Mouse (Mus musculus) embryonic fibroblast, embryonic 13.5 days (primary cell): ENCODE measurements around the gene Rcvrn. TPM values are rescaled to one million over a fixed set of nuclear protein-coding genes. Genes with fewer than 3 reads are reported as not detected.

Experiments used
- H3K27ac ChIP-seq: 2 replicates; pipeline ENCODE4 v1.5.1; 2012; ENCODE audit warnings: low read length, control low read depth, inconsistent platforms; ENCODE audit not compliant: insufficient read depth
- H3K4me1 ChIP-seq: 2 replicates; pipeline ENCODE4 v1.6.1; 2011; ENCODE audit warnings: low read length; ENCODE audit not compliant: control insufficient read depth, insufficient read depth
- H3K4me3 ChIP-seq: 2 replicates; pipeline ENCODE4 v1.5.1; 2011; ENCODE audit warnings: mild to moderate bottlenecking, control low read depth, low read length; ENCODE audit not compliant: insufficient read depth
- CTCF ChIP-seq: IDR thresholded peaks from 2 replicates; pipeline ENCODE4 v1.5.1; 2011; ENCODE audit warnings: mild to moderate bottlenecking, control low read depth, low read length, moderate library complexity, borderline replicate concordance; ENCODE audit not compliant: insufficient read depth
- POLR2A ChIP-seq: IDR thresholded peaks from 2 replicates; pipeline ENCODE4 v1.6.1; 2011; ENCODE audit warnings: low read depth, mild to moderate bottlenecking, control low read depth, low read length, moderate library complexity
- polyA plus RNA-seq: library from polyadenylated mRNA; stranded (reverse); fragments of >200 nt; gene quantifications from 2 replicates; pipeline ENCODE4 v1.2.4, GENCODE M21; 2011; ENCODE audit warnings: low read depth; ENCODE audit not compliant: missing spikeins, insufficient read length

Rcvrn gene
- polyA plus RNA-seq, 1 experiment: not detected

DNA sequence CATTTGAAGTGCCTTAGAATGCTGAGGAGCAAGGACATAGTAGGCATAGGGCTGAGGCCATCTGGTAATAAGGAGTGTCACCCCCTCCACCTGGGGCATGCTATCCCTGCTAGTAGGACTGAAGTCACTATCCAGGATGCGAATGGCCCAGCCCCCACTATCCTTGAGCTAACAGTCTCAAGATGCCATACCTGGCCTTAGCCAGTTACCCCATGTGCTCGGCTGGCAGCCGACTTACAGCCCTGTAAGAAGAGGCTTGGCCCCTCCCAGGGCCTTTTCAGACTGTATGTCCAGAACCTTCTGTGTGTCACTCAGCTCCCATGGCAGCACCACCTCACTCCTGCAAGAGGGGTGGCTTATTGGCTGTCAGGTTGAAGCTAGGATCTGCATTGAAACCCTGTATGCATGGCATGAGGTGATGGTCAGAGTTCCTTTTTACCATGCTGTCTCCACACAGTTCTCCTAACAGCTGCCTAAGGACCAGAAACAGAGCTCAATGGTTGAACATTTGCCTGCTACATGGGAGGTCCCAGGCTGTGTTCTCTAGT is 26.6 kb upstream of the Rcvrn start:
- TF ChIP-seq POLR2A (no peak), CTCF (no peak)
- Histone ChIP-seq H3K4me1 (0 out of 2 replicates have a peak, but pooled peaks cover 5% of the 10 kb centered on the region), H3K4me3 (no peak overlapping the region), H3K27ac (no peak overlapping the region)

DNA sequence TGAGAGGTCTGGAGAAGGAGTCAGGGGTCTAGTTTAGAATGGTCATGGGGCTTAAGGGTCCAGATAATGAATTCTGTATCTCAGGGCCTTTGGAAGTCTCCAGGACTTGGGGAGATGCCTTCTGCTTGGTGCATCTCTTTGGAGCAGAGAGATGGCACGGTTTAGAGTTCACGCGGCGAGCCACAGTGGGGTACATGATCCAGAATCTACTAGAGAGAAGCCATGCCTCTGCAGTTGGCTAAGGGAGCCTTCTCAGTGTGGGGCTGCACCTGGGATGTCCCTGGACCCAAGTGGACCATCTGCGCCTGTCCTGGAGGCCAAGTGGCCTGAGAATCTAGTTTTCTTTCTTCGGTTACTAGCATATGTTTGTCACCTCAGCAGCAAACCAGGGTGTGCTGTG is 25.1 kb upstream of the Rcvrn start:
- H3K4me3 ChIP-seq: no peak overlapping the region
- 0 out of 2 replicates have a peak, but pooled peaks cover 5% of the 10 kb centered on the region for H3K4me1 ChIP-seq
- TF ChIP-seq CTCF (no peak), POLR2A (no peak)
- H3K27ac ChIP-seq: no peak overlapping the region

DNA sequence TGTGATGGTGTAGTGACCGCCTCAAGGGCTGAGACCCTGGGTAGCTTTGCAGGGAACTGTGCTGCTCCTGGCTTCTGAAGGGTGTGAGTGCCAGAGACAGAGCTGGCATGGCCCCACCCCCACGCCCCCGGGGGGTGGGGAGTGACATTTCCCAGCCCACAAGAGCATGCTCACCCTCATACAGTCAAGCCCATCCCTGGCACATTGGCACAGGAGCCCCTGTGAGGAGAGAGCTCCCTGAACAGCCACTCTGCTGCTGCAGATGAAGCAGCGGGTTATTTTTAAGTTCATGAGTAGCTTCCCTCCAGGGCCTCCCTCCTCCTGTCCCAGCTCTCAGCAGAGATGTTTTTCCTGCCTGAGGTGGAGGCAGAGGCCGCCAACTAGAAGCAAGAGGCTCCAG is 23.0 kb upstream of the Rcvrn start:
- Histone ChIP-seq H3K4me3 (no peak overlapping the region), H3K4me1 (0 out of 2 replicates have a peak, but pooled peaks cover 6% of the 10 kb centered on the region), H3K27ac (no peak overlapping the region)
- no peak for TF ChIP-seq POLR2A
- TF ChIP-seq CTCF: no peak

- peaks cover 5% of the 10 kb centered on the region; the same call in 1 of the 2 replicates for H3K4me1 ChIP-seq
- no peak overlapping the region for H3K4me3 ChIP-seq
- H3K27ac ChIP-seq: no peak overlapping the region
- TF ChIP-seq POLR2A (no peak), CTCF (0 out of 2 replicates have a peak, but pooled peaks have one; percentile 30)
Measured at GRCm38 (mm10) chr11:67675562-67676540, 19.3 kb upstream of the Rcvrn start.

GRCm38 (mm10) chr11:67679300-67679699 is 15.8 kb upstream of the Rcvrn start:
- Histone ChIP-seq H3K4me3 (no peak overlapping the region), H3K4me1 (peaks cover 5% of the 10 kb centered on the region; the same call in 1 of the 2 replicates), H3K27ac (no peak overlapping the region)
- TF ChIP-seq POLR2A (no peak), CTCF (no peak)

DNA sequence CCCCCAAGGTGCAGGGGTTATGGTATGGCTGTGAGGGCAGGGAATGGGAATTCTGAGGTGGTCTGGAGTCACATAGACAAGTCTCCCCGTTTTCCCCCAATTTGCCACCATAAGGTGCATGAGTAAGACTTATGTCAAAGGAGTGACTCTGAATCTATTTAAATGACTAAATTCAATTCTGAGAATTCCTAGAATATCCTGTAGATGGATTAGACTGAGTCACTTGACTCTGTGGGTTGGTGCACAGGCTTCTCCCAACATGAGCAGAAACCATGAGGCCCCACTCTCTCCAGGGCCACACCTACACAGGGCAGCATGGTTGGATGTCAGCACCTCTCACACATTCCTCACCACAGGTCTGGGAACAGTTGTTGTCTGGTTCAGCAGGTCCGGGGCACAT is 15.2 kb upstream of the Rcvrn start:
- no peak overlapping the region for H3K4me3 ChIP-seq
- peaks cover 5% of the 10 kb centered on the region; the same call in 1 of the 2 replicates for H3K4me1 ChIP-seq
- no peak overlapping the region for H3K27ac ChIP-seq
- TF ChIP-seq POLR2A (no peak), CTCF (no peak)

GRCm38 (mm10) chr11:67681871-67682270 is 13.3 kb upstream of the Rcvrn start:
- H3K4me3 ChIP-seq: no peak overlapping the region
- H3K4me1 ChIP-seq: peaks cover 5% of the 10 kb centered on the region; the same call in 1 of the 2 replicates
- no peak overlapping the region for H3K27ac ChIP-seq
- TF ChIP-seq CTCF: no peak
- no peak for TF ChIP-seq POLR2A

DNA sequence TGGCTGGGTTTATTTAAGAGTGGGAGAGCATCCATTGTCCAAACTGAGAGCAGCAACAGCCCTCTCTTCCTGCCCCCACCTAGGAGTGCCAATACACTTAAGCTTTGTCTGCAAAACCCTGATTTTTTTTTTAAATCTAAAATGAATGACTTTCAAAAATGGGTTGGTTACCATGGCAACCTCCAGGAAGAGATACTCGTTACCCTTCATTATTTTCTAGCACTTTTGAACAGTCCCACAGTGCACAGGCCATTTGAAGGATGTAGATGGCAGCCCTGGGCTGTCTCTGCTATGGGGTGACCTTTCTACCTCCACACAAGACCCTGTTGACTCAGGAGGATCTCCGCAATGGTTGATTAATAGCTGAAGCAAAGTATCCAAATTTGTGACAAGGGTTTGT is 9.0 kb upstream of the Rcvrn start:
- H3K27ac ChIP-seq: no peak overlapping the region
- TF ChIP-seq POLR2A: no peak
- TF ChIP-seq CTCF: no peak
- H3K4me3 ChIP-seq: no peak overlapping the region
- no peaks in the 10 kb centered on the region for H3K4me1 ChIP-seq

DNA sequence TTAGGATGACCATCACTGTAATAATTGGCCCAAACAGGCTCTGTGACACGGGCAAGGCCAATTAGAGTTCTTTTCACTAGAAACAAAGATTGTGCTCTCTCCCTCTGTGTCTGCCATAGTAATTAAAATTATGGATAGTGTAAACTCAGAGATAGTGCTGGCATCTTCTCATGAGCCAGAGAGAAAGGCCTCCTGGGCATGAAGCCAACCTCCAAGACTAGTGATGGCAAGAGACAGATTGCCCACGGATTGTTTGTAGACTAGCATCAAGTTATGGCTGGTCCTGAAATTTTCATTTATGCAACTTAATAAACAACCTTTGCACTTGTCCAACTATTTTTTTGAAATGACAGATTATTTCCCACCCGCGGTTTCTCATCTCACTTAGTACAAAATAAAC is 17.9 kb downstream of the Rcvrn start:
- no peaks in the 10 kb centered on the region for H3K4me1 ChIP-seq
- no peak overlapping the region for H3K4me3 ChIP-seq
- TF ChIP-seq POLR2A (no peak), CTCF (no peak)
- H3K27ac ChIP-seq: no peak overlapping the region

GRCm38 (mm10) chr11:67715382-67715781 is 20.3 kb downstream of the Rcvrn start:
- TF ChIP-seq CTCF (no peak), POLR2A (no peak)
- Histone ChIP-seq H3K4me1 (no peaks in the 10 kb centered on the region), H3K4me3 (no peak overlapping the region), H3K27ac (no peak overlapping the region)
